Mouse (Mus musculus) kidney, embryonic 16.5 days (tissue): Measurements from ENCODE around the gene Dner. TPM values are rescaled to one million over a fixed set of nuclear protein-coding genes. Genes with fewer than 3 reads are reported as not detected.

ENCODE experiments used
- ATAC-seq: fragments of 200-750 bp; cut with Nextera tagmentation; 2 replicates; pipeline ENCODE4 v1.8.0; 2017; ENCODE audit warnings: moderate TSS enrichment; ENCODE audit not compliant: low FRiP score, low TSS enrichment
- H3K27ac ChIP-seq: fragments of 300-500 bp; sonication (generic); 2 replicates; pipeline ENCODE4 v1.5.1; 2014; ENCODE audit warnings: low read length
- H3K27me3 ChIP-seq: fragments of 300-500 bp; sonication (generic); 2 replicates; pipeline ENCODE4 v1.6.1; 2014; ENCODE audit warnings: low read length, control low read depth, mixed read lengths; ENCODE audit not compliant: insufficient read depth
- H3K36me3 ChIP-seq: fragments of 300-500 bp; sonication (generic); 2 replicates; pipeline ENCODE4 v1.6.1; 2014; ENCODE audit warnings: low read length, control low read depth, mixed read lengths; ENCODE audit not compliant: insufficient read depth
- H3K4me1 ChIP-seq: fragments of 300-500 bp; sonication (generic); 2 replicates; pipeline ENCODE4 v1.6.1; 2014; ENCODE audit warnings: low read length, control low read depth, mixed read lengths; ENCODE audit not compliant: insufficient read depth
- H3K4me2 ChIP-seq: fragments of 300-500 bp; sonication (generic); replicated peaks from 2 replicates; pipeline ENCODE4 v1.6.1; 2014; ENCODE audit warnings: low read depth, low read length
- H3K4me3 ChIP-seq: fragments of 300-500 bp; sonication (generic); 2 replicates; pipeline ENCODE4 v1.5.1; 2014; ENCODE audit warnings: mild to moderate bottlenecking, low read length
- H3K9ac ChIP-seq: fragments of 300-500 bp; sonication (generic); replicated peaks from 2 replicates; pipeline ENCODE4 v1.6.1; 2014; ENCODE audit warnings: low read length
- H3K9me3 ChIP-seq: fragments of 300-500 bp; sonication (generic); 2 replicates; pipeline ENCODE4 v1.6.1; 2016; ENCODE audit warnings: low read length, control low read depth
- WGBS: fragments of 180-500 bp; shearing (Covaris S2); extraction: QIAGEN DNeasy Blood & Tissue Kit; methylation state at CpG from one replicate; pipeline ENCODE4 v1.1.7; 2014; 5-methylcytosine and 5-hydroxymethylcytosine counted together
- polyA plus RNA-seq: library from polyadenylated mRNA; unstranded; fragments of >200 nt; fragmentation: Nextera tagmentation; extraction: Ambion mirVana; gene quantifications from 2 replicates; pipeline ENCODE4 v1.2.1, GENCODE M21; 2015

The Dner gene
- polyA plus RNA-seq, 1 experiment from 2014 or later: 1.4 TPM

GRCm38 (mm10) chr1:84613119-84613518, 82.9 kb downstream of the Dner start:
- no peaks in the 10 kb centered on the region for H3K27me3 ChIP-seq
- no peaks in the 10 kb centered on the region for H3K36me3 ChIP-seq
- no peak for ATAC-seq
- no peaks in the 10 kb centered on the region for H3K9me3 ChIP-seq
- no peak overlapping the region for H3K27ac ChIP-seq
- 89% methylated on average over 8 of the region's 8 CpGs for WGBS
- H3K9ac ChIP-seq: no peak overlapping the region
- no peaks in the 10 kb centered on the region for H3K4me1 ChIP-seq
- H3K4me2 ChIP-seq: no peak overlapping the region
- no peak overlapping the region for H3K4me3 ChIP-seq

- no peaks in the 10 kb centered on the region for H3K36me3 ChIP-seq
- WGBS: 84% methylated on average over 3 of the region's 3 CpGs
- no peak for ATAC-seq
These were observed 84.7 kb downstream of the Dner start for GRCm38 (mm10) chr1:84611331-84611730.

GRCm38 (mm10) chr1:84599025-84599424, 97.0 kb downstream of the Dner start:
- H3K4me1 ChIP-seq: no peaks in the 10 kb centered on the region
- WGBS: 85% methylated on average over 5 of the region's 5 CpGs
- H3K4me3 ChIP-seq: no peak overlapping the region
- no peak overlapping the region for H3K27ac ChIP-seq
- H3K27me3 ChIP-seq: no peaks in the 10 kb centered on the region
- ATAC-seq: no peak
- H3K9me3 ChIP-seq: no peaks in the 10 kb centered on the region
- H3K4me2 ChIP-seq: no peak overlapping the region
- H3K36me3 ChIP-seq: no peaks in the 10 kb centered on the region
- no peak overlapping the region for H3K9ac ChIP-seq

More at GRCm38 (mm10) chr1:84611331-84611730, 84.7 kb downstream of the Dner start:
- Histone ChIP-seq H3K9ac (no peak overlapping the region), H3K27ac (no peak overlapping the region), H3K9me3 (no peaks in the 10 kb centered on the region), H3K4me3 (no peak overlapping the region), H3K27me3 (no peaks in the 10 kb centered on the region), H3K4me2 (no peak overlapping the region), H3K4me1 (no peaks in the 10 kb centered on the region)

- Histone ChIP-seq H3K4me1 (no peaks in the 10 kb centered on the region), H3K27ac (no peak overlapping the region), H3K4me2 (no peak overlapping the region), H3K9me3 (no peaks in the 10 kb centered on the region), H3K4me3 (no peak overlapping the region), H3K9ac (no peak overlapping the region), H3K27me3 (no peaks in the 10 kb centered on the region), H3K36me3 (no peaks in the 10 kb centered on the region)
- 70% methylated on average over 3 of the region's 3 CpGs for WGBS
- no peak for ATAC-seq
These were observed 100.0 kb downstream of the Dner start for GRCm38 (mm10) chr1:84596023-84596422.

GRCm38 (mm10) chr1:84592394-84592793, 103.6 kb downstream of the Dner start:
- Histone ChIP-seq H3K4me3 (no peak overlapping the region), H3K27me3 (no peaks in the 10 kb centered on the region), H3K9ac (no peak overlapping the region), H3K9me3 (no peaks in the 10 kb centered on the region), H3K36me3 (no peaks in the 10 kb centered on the region), H3K4me1 (no peaks in the 10 kb centered on the region), H3K4me2 (no peak overlapping the region), H3K27ac (no peak overlapping the region)
- 76% methylated on average over 3 of the region's 3 CpGs for WGBS
- ATAC-seq: no peak

GRCm38 (mm10) chr1:84590534-84590933, 105.5 kb downstream of the Dner start:
- no peak overlapping the region for H3K4me3 ChIP-seq
- no peaks in the 10 kb centered on the region for H3K4me1 ChIP-seq
- ATAC-seq: no peak
- no peak overlapping the region for H3K9ac ChIP-seq
- no peak overlapping the region for H3K4me2 ChIP-seq
- H3K27me3 ChIP-seq: no peaks in the 10 kb centered on the region
- H3K36me3 ChIP-seq: no peaks in the 10 kb centered on the region
- WGBS: 75% methylated on average over 9 of the region's 9 CpGs
- H3K27ac ChIP-seq: no peak overlapping the region
- no peaks in the 10 kb centered on the region for H3K9me3 ChIP-seq

GRCm38 (mm10) chr1:84585434-84585833, 110.6 kb downstream of the Dner start:
- Histone ChIP-seq H3K4me1 (no peaks in the 10 kb centered on the region), H3K4me2 (no peak overlapping the region), H3K27me3 (no peaks in the 10 kb centered on the region), H3K9ac (no peak overlapping the region), H3K9me3 (no peaks in the 10 kb centered on the region), H3K27ac (no peak overlapping the region), H3K36me3 (no peaks in the 10 kb centered on the region), H3K4me3 (no peak overlapping the region)
- no peak for ATAC-seq
- WGBS: 18% methylated on average over 6 of the region's 6 CpGs

GRCm38 (mm10) chr1:84581812-84582211, 114.2 kb downstream of the Dner start:
- no peaks in the 10 kb centered on the region for H3K9me3 ChIP-seq
- H3K4me1 ChIP-seq: no peaks in the 10 kb centered on the region
- H3K27ac ChIP-seq: no peak overlapping the region
- peak; percentile 57 for ATAC-seq
- H3K36me3 ChIP-seq: no peaks in the 10 kb centered on the region
- no peak overlapping the region for H3K4me2 ChIP-seq
- no peaks in the 10 kb centered on the region for H3K27me3 ChIP-seq
- H3K9ac ChIP-seq: no peak overlapping the region
- no peak overlapping the region for H3K4me3 ChIP-seq
- 63% methylated on average over 2 of the region's 2 CpGs for WGBS

- Histone ChIP-seq H3K27me3 (no peaks in the 10 kb centered on the region), H3K4me3 (no peak overlapping the region), H3K27ac (no peak overlapping the region), H3K9ac (no peak overlapping the region), H3K9me3 (no peaks in the 10 kb centered on the region), H3K4me2 (no peak overlapping the region), H3K4me1 (0 out of 2 replicates have a peak, but pooled peaks cover 3% of the 10 kb centered on the region), H3K36me3 (no peaks in the 10 kb centered on the region)
- 74% methylated on average over 8 of the region's 8 CpGs for WGBS
- ATAC-seq: no peak
These were observed 134.2 kb downstream of the Dner start for GRCm38 (mm10) chr1:84561841-84562240.

GRCm38 (mm10) chr1:84561387-84561786, 134.6 kb downstream of the Dner start:
- Histone ChIP-seq H3K27ac (no peak overlapping the region), H3K4me3 (no peak overlapping the region), H3K36me3 (no peaks in the 10 kb centered on the region), H3K4me2 (no peak overlapping the region), H3K27me3 (no peaks in the 10 kb centered on the region), H3K4me1 (0 out of 2 replicates have a peak, but pooled peaks cover 3% of the 10 kb centered on the region), H3K9me3 (no peaks in the 10 kb centered on the region), H3K9ac (no peak overlapping the region)
- WGBS: 50% methylated on average over 4 of the region's 4 CpGs
- ATAC-seq: no peak
